Mouse (Mus musculus): ENCODE results near the gene Rex1bd. TPM values are rescaled to one million over a fixed set of nuclear protein-coding genes. Genes with fewer than 3 reads are reported as not detected.

Gene Rex1bd
- polyA plus RNA-seq, 1 experiment from 2014 or later = 199 TPM

GRCm38 (mm10) chr8:70510228-70510915, 3.8 kb upstream of the Rex1bd start, which contains the start of gene Uba52:
Gene Uba52, minus strand, starts transcription at chr8:70510801.
- peaks cover 16% of the 10 kb centered on the region for H3K4me1 ChIP-seq (ENCODE audit: control insufficient read depth, insufficient read depth, low read length)
- H3K27ac ChIP-seq (ENCODE audit: low read depth, low read length) = peak within 1 kb of the TSS; percentile 93
- H3K9ac ChIP-seq (ENCODE audit: low read length) = peak within 1 kb of the TSS; percentile 97
- ATAC-seq (peak; percentile 86), DNase-seq (ENCODE audit: low spot score) (peak; percentile 99)
- H3K36me3 ChIP-seq (ENCODE audit: control insufficient read depth, insufficient read depth, low read length) = peaks cover 39% of the 10 kb centered on the region
- H3K4me3 ChIP-seq (ENCODE audit: low read depth, low read length) = peak within 1 kb of the TSS; percentile 97
- WGBS = 2% methylated on average over 74 of the region's 74 CpGs
- H3K4me2 ChIP-seq (ENCODE audit: low read length) = peak within 1 kb of the TSS; percentile 99
- no peaks in the 10 kb centered on the region for H3K9me3 ChIP-seq (replicated peaks; ENCODE audit: control insufficient read depth, low read length)
- no peaks in the 10 kb centered on the region for H3K27me3 ChIP-seq (replicated peaks; ENCODE audit: control insufficient read depth, insufficient read depth, low read length)

GRCm38 (mm10) chr8:70509281-70509952, 2.9 kb upstream of the Rex1bd start:
- no peaks in the 10 kb centered on the region for H3K27me3 ChIP-seq (replicated peaks; ENCODE audit: control insufficient read depth, insufficient read depth, low read length)
- peaks cover 16% of the 10 kb centered on the region for H3K4me1 ChIP-seq (ENCODE audit: control insufficient read depth, insufficient read depth, low read length)
- no peaks in the 10 kb centered on the region for H3K9me3 ChIP-seq (replicated peaks; ENCODE audit: control insufficient read depth, low read length)
- peak overlapping the region; percentile 97 for H3K9ac ChIP-seq (ENCODE audit: low read length)
- ATAC-seq = no peak
- H3K27ac ChIP-seq (ENCODE audit: low read depth, low read length) = no peak overlapping the region
- H3K36me3 ChIP-seq (ENCODE audit: control insufficient read depth, insufficient read depth, low read length) = peaks cover 35% of the 10 kb centered on the region
- H3K4me3 ChIP-seq (ENCODE audit: low read depth, low read length) = peak overlapping the region; percentile 97
- no peak for DNase-seq (ENCODE audit: low spot score)
- peak overlapping the region; percentile 99 for H3K4me2 ChIP-seq (ENCODE audit: low read length)
- 13% methylated on average over 25 of the region's 25 CpGs for WGBS

GRCm38 (mm10) chr8:70507027-70507393, 458 bp upstream of the Rex1bd start:
- Histone ChIP-seq H3K4me1 (ENCODE audit: control insufficient read depth, insufficient read depth, low read length) (peaks cover 16% of the 10 kb centered on the region), H3K9me3 (replicated peaks; ENCODE audit: control insufficient read depth, low read length) (no peaks in the 10 kb centered on the region), H3K4me3 (ENCODE audit: low read depth, low read length) (no peak overlapping the region; the same call in 1 of the 2 replicates), H3K9ac (ENCODE audit: low read length) (no peak overlapping the region), H3K36me3 (ENCODE audit: control insufficient read depth, insufficient read depth, low read length) (peaks cover 29% of the 10 kb centered on the region), H3K27ac (ENCODE audit: low read depth, low read length) (no peak overlapping the region), H3K4me2 (ENCODE audit: low read length) (peak overlapping the region; percentile 89; the same call in 1 of the 2 replicates), H3K27me3 (replicated peaks; ENCODE audit: control insufficient read depth, insufficient read depth, low read length) (peaks cover 17% of the 10 kb centered on the region)
- ATAC-seq = no peak
- 56% methylated on average over 5 of the region's 5 CpGs for WGBS
- DNase-seq (ENCODE audit: low spot score) = no peak

DNA sequence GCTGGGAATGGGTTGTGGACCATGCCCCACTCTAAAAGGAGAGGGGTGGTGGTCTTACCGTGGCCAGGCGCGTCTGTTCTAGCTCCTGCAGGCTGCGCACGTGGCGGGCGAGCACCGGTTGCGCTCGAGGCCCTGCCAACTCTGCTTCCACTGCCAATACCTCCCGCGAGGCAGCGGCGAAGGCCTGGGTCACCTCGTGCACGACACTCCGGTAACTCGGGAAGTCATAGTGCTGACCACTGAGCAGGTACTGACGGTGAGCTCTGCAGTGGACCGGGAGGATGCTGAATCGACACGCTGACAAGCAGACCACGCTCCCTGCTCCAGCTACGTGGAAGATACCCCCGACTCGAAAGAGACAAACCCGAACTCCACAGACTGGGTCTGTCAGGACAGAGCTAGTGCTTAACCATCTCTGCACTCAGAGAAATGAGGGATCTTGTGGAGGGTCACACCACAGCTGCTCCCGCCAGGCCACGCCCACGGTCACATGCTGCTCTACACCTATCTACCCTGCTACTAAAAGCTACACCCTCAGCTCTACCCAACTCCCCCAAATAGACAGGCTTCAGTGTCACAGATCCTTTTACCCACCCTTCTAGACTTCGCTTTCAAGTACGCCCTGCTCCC, 739 bp downstream of the Rex1bd start:
- peak overlapping the region; percentile 85; the same call in 1 of the 2 replicates for H3K27ac ChIP-seq (ENCODE audit: low read depth, low read length)
- H3K36me3 ChIP-seq (ENCODE audit: control insufficient read depth, insufficient read depth, low read length) = peaks cover 29% of the 10 kb centered on the region
- ATAC-seq = no peak; the same call in 1 of the 2 replicates
- peaks cover 16% of the 10 kb centered on the region for H3K4me1 ChIP-seq (ENCODE audit: control insufficient read depth, insufficient read depth, low read length)
- H3K4me3 ChIP-seq (ENCODE audit: low read depth, low read length) = peak overlapping the region; percentile 52
- no peaks in the 10 kb centered on the region for H3K9me3 ChIP-seq (replicated peaks; ENCODE audit: control insufficient read depth, low read length)
- peak overlapping the region; percentile 89 for H3K4me2 ChIP-seq (ENCODE audit: low read length)
- 44% methylated on average over 32 of the region's 32 CpGs for WGBS
- DNase-seq (ENCODE audit: low spot score) = no peak
- peaks cover 29% of the 10 kb centered on the region for H3K27me3 ChIP-seq (replicated peaks; ENCODE audit: control insufficient read depth, insufficient read depth, low read length)
- H3K9ac ChIP-seq (ENCODE audit: low read length) = peak overlapping the region; percentile 75

- no peak overlapping the region for H3K4me2 ChIP-seq (ENCODE audit: low read length)
- H3K36me3 ChIP-seq (ENCODE audit: control insufficient read depth, insufficient read depth, low read length) = peaks cover 29% of the 10 kb centered on the region
- H3K9me3 ChIP-seq (replicated peaks; ENCODE audit: control insufficient read depth, low read length) = no peaks in the 10 kb centered on the region
- DNase-seq (ENCODE audit: low spot score) (peak; percentile 75), ATAC-seq (no peak)
- peaks cover 16% of the 10 kb centered on the region for H3K4me1 ChIP-seq (ENCODE audit: control insufficient read depth, insufficient read depth, low read length)
- H3K4me3 ChIP-seq (ENCODE audit: low read depth, low read length) = no peak overlapping the region
- no peak overlapping the region for H3K27ac ChIP-seq (ENCODE audit: low read depth, low read length)
- WGBS = 61% methylated on average over 3 of the region's 3 CpGs
- no peak overlapping the region for H3K9ac ChIP-seq (ENCODE audit: low read length)
- peaks cover 39% of the 10 kb centered on the region for H3K27me3 ChIP-seq (replicated peaks; ENCODE audit: control insufficient read depth, insufficient read depth, low read length)
Observed at GRCm38 (mm10) chr8:70504851-70505250, 1.7 kb downstream of the Rex1bd start.

DNA sequence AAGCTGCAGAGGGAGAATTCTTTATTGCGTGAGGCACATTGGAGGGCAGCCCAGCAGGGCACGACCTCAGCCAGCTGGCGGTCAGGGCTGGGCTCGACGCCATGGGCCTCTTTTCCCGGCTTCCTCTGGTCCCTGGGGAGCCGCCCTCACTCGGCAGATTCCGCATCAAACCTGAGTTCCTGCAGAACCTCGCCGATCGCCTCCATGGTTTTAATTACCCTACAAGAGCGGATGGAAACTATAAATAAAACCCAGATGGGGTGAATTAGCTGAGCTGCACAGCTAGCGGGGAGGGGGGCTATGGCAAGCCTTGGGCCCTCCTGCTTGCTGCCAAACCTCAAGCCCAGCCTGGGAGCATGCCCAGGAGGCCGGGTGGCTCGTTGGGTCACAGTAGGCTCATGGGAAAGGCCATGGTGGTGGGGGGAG, 2.2 kb downstream of the Rex1bd start:
- no peak overlapping the region for H3K27ac ChIP-seq (ENCODE audit: low read depth, low read length)
- H3K9ac ChIP-seq (ENCODE audit: low read length) = no peak overlapping the region
- H3K4me3 ChIP-seq (ENCODE audit: low read depth, low read length) = no peak overlapping the region
- H3K27me3 ChIP-seq (replicated peaks; ENCODE audit: control insufficient read depth, insufficient read depth, low read length) = peaks cover 45% of the 10 kb centered on the region
- H3K9me3 ChIP-seq (replicated peaks; ENCODE audit: control insufficient read depth, low read length) = no peaks in the 10 kb centered on the region
- DNase-seq (ENCODE audit: low spot score) (no peak), ATAC-seq (no peak)
- 79% methylated on average over 16 of the region's 16 CpGs for WGBS
- H3K4me1 ChIP-seq (ENCODE audit: control insufficient read depth, insufficient read depth, low read length) = peaks cover 14% of the 10 kb centered on the region
- no peak overlapping the region for H3K4me2 ChIP-seq (ENCODE audit: low read length)
- peaks cover 29% of the 10 kb centered on the region for H3K36me3 ChIP-seq (ENCODE audit: control insufficient read depth, insufficient read depth, low read length)

DNA sequence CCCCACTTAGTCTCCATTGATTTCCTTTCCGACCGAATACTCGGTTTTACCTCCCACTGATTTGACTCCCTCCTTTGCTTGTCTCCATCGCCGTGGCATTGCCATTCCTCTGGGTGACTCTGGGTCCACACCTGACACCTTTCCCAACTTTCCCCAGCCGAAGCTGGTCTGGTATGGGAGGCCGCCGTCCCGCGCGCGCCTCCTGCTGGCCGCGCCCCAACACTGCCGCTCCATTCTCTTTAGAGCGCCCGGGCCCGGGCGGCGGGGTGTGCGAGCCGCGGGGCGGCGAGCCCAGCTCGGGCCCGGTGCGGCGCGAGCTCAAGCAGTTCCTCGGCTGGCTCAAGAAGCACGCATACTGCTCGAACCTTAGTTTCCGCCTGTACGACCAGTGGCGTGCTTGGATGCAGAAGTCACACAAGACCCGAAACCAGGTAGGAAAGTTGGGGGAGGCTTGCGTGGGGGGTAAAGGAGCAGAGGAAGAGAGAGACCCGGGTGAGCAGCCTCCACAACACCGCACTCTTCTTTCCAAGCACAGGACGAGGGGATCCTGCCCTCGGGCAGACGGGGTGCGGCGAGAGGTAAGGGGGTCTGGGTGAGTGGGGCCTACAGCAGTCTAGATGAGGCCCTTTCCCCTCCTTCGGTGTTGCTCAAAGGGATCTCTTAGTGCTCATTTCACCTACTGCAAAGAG, 3.3 kb downstream of the Rex1bd start:
- 0 out of 2 replicates have a peak overlapping the region, but pooled peaks have one; percentile 8 for H3K9ac ChIP-seq (ENCODE audit: low read length)

GRCm38 (mm10) chr8:70502540-70502939, 4.0 kb downstream of the Rex1bd start:
- Histone ChIP-seq H3K27me3 (replicated peaks; ENCODE audit: control insufficient read depth, insufficient read depth, low read length) (peaks cover 61% of the 10 kb centered on the region), H3K4me2 (ENCODE audit: low read length) (no peak overlapping the region)

More for the DNA sequence above, 3.3 kb downstream of the Rex1bd start:
- peaks cover 55% of the 10 kb centered on the region for H3K27me3 ChIP-seq (replicated peaks; ENCODE audit: control insufficient read depth, insufficient read depth, low read length)
- peaks cover 21% of the 10 kb centered on the region for H3K36me3 ChIP-seq (ENCODE audit: control insufficient read depth, insufficient read depth, low read length)
- peak overlapping the region; percentile 33 for H3K4me2 ChIP-seq (ENCODE audit: low read length)
- no peak overlapping the region for H3K27ac ChIP-seq (ENCODE audit: low read depth, low read length)
- ATAC-seq = no peak
- no peaks in the 10 kb centered on the region for H3K9me3 ChIP-seq (replicated peaks; ENCODE audit: control insufficient read depth, low read length)
- peak; percentile 63 for DNase-seq (ENCODE audit: low spot score)
- 11% methylated on average over 46 of the region's 46 CpGs for WGBS
- H3K4me3 ChIP-seq (ENCODE audit: low read depth, low read length) = no peak overlapping the region
- H3K4me1 ChIP-seq (ENCODE audit: control insufficient read depth, insufficient read depth, low read length) = peaks cover 7% of the 10 kb centered on the region

More at GRCm38 (mm10) chr8:70502540-70502939, 4.0 kb downstream of the Rex1bd start:
- peaks cover 7% of the 10 kb centered on the region for H3K4me1 ChIP-seq (ENCODE audit: control insufficient read depth, insufficient read depth, low read length)
- peaks cover 15% of the 10 kb centered on the region for H3K36me3 ChIP-seq (ENCODE audit: control insufficient read depth, insufficient read depth, low read length)
- H3K27ac ChIP-seq (ENCODE audit: low read depth, low read length) = no peak overlapping the region
- DNase-seq (ENCODE audit: low spot score) (no peak), ATAC-seq (no peak)
- H3K4me3 ChIP-seq (ENCODE audit: low read depth, low read length) = no peak overlapping the region
- H3K9me3 ChIP-seq (replicated peaks; ENCODE audit: control insufficient read depth, low read length) = no peaks in the 10 kb centered on the region
- H3K9ac ChIP-seq (ENCODE audit: low read length) = no peak overlapping the region
- WGBS = 31% methylated on average over 12 of the region's 12 CpGs

Measured in forebrain, embryonic 14.5 days (tissue).